Mouse (Mus musculus): ENCODE measurements around the gene Supt16.
A peak's percentile ranks its signal among the peaks of the same experiment; 100 is the strongest.

Supt16 gene

DNA sequence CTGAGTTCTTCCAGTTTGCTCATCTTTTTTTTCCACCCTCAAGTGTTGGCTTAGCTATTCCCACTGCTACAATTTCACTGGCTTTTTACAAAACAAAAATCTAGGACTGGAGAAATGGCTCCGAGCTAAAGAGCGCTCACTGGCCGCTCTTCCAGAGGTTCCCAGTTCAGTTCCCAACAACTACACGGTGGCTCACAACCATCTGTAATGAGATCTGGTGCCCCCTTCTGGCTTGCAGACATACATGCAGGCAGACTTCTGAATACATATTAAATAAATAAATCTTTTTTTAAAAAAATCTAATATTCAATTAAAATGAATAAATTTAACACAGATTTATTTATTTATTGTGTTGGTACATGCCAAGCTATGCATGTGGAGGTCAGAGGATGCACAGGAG is 50.7 kb downstream of the Supt16 start:
- DNase-seq (ENCODE audit: low spot score in 2 of 2) = no peak

DNA sequence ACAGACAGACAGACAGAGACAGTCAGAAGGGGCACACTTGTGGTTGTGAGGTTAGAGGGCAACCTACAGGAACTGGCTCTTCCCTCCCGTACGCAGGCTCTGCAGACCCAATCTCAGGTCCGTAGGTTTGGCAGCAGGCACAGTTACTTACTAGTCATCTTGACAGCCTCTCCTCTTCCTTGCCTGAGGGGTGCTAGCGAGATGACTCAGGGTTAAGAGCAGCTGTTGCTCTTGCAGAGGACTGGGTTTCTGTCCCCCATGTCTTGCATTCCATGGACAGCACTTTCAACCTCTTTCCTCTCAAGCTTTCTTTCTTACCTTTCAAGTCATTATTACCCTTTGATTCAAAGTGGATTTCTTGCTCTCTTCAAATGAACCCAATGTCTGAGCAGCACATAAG is 53.1 kb downstream of the Supt16 start:
- no peak for DNase-seq (ENCODE audit: low spot score in 2 of 2)

DNA sequence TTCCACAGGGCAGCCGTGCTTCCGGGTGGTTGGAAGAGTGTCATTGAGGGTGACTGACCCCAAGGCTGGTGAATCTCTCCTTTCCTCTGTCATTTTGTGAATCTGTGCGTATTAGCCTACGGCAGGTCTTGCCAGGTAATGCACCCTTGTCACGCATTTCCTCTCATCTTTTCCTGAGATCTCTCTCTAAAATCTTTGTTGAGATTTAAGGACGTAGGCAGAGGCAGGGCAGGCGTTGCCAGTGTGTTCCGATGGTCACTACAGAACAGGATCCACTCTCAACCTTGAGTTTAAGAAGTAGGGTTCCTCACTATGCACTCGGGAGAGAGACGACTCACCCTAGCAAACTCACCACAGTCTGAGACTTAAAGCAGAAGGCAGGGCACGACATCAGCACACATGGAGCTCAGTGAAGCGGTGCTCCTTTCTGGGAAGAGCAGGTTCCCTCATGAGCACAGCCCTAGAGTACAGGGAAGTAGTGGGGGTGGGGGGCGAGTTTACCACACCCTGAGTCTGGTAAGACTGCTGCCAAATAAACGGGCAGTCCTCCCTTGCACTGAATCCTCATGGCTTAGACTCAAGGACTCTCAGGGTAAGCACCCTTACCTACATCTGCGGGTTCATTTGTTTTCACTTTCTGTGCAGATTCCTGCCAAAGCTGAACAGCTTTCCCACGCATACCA is 55.6 kb downstream of the Supt16 start:
- DNase-seq (ENCODE audit: low spot score in 2 of 2) = no peak

DNA sequence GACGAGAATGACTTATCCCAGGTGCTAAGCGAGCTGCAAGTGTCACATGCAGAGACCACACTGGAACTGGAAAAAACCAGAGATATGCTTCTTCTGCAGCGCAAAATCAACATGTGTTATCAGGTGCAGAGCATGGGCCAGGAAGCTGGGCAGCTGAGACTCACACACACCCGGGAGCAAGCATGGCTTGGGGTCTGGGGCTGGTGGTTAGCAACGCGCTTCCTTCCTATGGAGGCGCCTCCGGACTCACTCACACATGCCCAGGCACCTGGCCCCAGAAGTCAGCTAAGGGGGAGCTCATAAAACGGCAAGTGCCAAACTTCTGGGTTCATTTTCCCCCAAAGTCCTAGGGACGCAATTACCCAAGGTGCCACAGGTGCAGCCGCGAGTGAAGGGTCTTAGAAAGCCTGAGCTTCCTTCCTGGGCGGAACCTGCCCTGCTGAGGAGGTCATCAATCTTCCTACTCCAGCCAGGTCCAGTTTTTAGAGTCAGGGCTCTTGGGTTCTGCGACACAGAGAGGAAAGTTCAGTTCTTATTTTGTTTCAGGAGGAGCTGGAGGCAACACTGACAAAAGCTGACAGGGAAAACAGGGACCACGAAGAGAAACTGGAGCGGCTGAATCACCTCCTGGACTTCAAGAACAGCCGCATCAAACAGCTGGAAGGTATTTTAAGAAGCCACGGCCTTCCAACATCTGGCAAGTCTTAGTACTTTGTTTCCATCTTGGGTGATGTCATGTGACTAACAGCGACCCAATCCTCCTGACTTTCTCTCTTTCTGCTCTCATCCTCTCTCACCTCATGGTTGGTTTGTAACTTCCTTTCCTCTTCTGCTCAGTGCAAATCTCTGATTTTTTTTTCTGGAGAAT is 56.4 kb downstream of the Supt16 start:
- no peak for DNase-seq (ENCODE audit: low spot score in 2 of 2)

DNA sequence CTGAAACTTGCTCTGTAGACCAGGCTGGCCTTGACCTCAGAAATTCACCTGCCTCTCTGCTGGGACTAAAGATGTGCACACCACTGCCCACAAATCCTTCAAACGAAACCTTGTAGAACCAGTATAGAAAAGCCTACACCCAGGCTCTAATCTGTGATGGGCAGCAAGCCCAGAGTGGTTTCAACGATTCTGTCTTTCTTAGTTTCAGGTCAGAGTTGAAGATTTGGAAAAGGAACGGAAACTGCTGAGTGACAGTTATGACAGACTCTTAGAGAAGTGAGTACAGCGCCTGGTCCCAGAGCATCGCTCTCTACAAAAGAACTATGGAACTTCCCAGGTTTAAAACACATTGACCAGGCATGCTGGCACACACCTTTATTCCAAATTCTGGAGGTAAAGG is 63.6 kb downstream of the Supt16 start:
- DNase-seq (ENCODE audit: low spot score in 2 of 2) = no peak

DNA sequence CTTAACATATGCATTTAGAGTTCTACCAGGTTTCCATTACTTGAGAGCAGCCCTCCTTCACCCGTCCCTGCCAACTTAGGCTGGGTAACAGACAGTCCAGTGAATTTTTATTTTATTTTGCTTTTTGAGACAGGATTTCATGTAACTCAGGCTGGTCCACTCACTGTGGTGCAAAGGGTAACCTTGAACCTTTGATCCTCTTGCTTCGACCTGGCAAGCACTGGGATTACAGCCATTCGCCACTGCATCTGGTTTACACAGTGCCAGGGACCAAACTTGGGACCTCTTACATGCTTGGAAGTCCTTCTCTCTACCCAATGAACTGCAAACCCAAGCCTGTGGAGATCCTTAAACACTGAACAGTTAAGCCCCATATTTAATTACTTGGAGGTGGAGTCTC is 72.6 kb downstream of the Supt16 start:
- no peak for DNase-seq (ENCODE audit: low spot score in 2 of 2)

DNA sequence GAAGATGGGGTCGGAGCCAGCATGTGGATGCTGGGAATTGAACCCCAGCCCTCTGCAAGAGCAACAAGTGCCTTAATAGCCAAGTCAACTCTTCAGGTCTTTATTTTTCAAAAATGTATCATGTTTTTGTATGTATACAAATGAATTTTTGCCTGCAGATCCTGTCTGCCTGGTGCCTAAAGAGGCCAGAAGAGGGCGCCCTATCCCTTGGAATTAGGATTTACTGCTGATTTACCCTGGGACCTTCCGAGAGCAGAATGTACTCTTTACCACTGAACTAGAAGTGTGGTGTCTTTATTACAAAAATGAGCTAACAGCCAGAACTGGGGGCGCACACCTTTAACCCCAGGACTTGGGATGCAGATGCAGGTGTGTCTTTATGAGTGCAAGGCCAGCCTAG is 73.3 kb downstream of the Supt16 start:
- DNase-seq (ENCODE audit: low spot score in 2 of 2) = peak; percentile 51 to 65

DNA sequence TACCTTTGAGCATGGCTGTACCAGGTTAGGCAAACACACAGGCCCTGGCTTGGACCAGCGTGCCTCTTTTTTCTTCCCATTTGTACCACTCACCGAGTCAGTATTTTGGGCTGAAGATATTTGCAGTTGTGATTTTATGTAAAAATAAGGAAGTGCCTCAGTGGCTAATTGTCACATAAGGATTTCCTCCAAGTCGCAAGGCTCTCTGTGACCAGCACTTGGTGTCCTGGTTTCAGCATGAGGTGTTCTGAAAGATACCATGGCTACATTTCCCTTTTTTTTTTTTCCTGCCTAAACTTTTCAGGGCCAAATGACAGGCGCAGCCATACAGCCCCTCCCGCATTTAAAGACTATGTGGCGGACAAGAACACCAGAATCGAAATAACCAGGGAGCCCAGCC is 77.0 kb downstream of the Supt16 start:
- no peak for DNase-seq (ENCODE audit: low spot score in 2 of 2)

DNA sequence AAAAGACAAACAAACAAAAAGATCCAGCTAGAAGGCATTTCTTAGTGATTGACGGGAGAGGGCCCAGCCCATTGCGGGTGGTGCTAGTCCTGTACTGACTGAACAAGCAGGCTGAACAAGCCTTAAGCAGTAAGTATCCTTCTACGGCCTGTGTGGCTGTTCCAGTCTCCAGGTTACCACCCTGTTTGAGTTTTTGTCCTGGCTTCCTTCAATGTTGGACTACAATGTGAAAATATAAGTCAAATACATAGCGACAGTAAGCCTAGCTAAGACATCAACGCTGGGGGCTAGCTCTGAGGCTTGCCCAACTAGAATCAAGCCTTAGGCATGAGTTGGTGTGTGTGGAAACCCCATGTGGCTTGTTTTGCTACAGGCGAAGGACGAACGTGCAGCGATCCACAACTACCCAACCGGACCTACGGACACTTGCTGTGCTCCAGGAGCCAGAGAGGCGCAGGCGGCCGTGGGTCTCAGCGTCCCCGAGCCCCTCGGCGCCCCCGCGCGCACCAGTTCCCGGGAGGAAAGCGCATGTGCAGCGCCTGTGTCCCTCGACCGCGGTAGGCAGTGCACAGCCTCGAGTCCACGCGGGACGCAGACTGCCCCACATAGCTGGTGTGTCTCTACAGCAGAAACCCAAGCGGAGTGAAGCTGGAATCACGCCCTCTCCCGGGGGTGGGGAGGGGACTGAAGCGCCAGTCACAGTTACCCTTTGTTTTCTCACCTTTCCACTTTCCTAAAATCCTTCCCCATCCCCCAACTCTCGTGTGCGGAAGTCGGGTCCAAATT is 78.2 kb downstream of the Supt16 start:
- DNase-seq (ENCODE audit: low spot score in 2 of 2) = peak; percentile 49 to 50

DNA sequence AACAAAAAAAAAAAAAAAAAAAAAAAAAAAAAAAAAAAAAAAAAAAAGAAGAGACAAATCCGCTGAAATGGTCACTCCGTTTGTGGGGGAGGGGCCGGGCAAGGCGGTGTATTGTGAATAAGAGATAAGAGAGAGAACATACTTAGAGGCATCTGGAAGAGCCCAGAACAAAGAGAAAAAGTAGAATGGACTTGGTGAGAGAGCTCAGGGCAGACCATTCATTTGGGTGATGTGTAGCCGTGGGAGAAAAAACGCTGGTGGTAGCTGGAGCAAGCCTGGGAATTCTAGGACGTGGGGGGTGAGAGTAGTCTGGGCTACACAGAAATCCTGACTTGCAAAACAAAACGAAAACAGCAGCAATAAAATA is 78.8 kb downstream of the Supt16 start:
- no peak for DNase-seq (ENCODE audit: low spot score in 2 of 2)

DNA sequence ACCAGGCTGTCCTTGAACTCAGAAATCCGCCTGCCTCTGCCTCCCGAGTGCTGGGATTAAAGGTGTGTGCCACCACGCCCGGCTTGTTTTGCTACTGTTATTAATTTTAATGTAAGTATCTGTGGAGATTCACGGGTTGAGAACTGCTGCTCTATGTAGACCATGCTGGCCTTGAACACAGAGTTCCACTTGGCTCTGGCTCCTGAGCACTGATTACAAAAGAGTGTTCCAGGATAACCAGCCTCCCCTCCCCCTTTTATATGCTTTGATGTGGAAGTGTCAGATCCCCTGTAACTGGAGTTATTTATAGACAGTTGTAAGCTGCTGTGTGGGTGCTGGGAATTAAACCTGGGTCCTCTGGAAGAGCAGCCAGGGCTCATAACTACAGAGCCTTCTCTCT is 80.0 kb downstream of the Supt16 start:
- DNase-seq (ENCODE audit: low spot score in 2 of 2) = no peak

DNA sequence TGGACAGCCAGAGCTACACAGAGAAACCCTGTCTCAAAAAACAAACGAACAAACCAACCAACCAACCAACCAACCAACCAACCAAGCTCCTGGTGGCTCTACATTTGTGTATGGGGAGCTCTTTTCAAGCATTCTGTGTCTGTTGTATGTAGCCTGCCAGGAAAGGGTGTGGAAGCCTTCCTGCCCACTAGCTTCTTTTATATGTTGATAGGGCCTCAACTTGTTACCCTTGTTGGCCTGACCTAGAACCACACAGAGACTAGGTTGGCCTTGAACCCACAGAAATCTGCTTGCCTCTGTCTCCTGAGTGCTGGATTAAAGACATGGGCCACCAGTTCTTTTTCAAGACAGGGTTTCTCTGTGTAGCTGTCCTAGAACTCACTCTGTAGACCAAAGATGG is 83.1 kb downstream of the Supt16 start:
- no peak for DNase-seq (ENCODE audit: low spot score in 2 of 2)

Data from urinary bladder, postnatal 36 days (tissue).